Comparison of ENCODE assay signal across 20 mouse cellular contexts in genomic region chr8:70421349-70422104, GRCm38 (mm10). TPM values are rescaled to one million over a fixed set of nuclear protein-coding genes. Genes with fewer than 3 reads are reported as not detected.
DNase-seq lines count a peak whose midpoint lies in the region; ATAC-seq lines count a peak whose summit lies in the region.
"Had no signal": no experiment of that assay in that cellular context is flagged by ENCODE, and none has a peak within 500 bp of the region (broad histone marks: within the 10 kb centered on the region; RNA-seq: fewer than 3 reads in every experiment).

No protein-coding gene starts in this region.

- peak; percentile 52 for DNase-seq in cerebellum, adult 9-11 months
- DNase-seq in cerebellum, postnatal 4 days (ENCODE audit: low spot score in 2 of 2): no peak
- no peak for DNase-seq in liver, embryonic 11.5 days (ENCODE audit: low spot score)
- no peak for DNase-seq in liver
- peak; percentile 22 to 57 for DNase-seq in natural killer cell, adult 2 months (ENCODE audit: low spot score in 2 of 2)
- DNase-seq in urinary bladder, postnatal 10 days (ENCODE audit: low spot score): no peak
- DNase-seq in lung, postnatal 36 days: no peak
- DNase-seq: forebrain, postnatal 0 days; heart, adult 11 months; kidney, adult 18-20 months; kidney, postnatal 25 days; lung, postnatal 10 days; spleen, adult 18-20 months; thymus, adult 18-20 months had no signal

- H3K9me3 ChIP-seq in liver, embryonic 11.5 days (ENCODE audit: control insufficient read depth, low read length): no peaks in the 10 kb centered on the region
- H3K9me3 ChIP-seq: limb, embryonic 15.5 days; neural tube, embryonic 13.5 days had no signal

- H3K4me2 ChIP-seq in liver, embryonic 11.5 days: peak overlapping the region; percentile 10; the same call in 1 of the 2 replicates
- H3K4me2 ChIP-seq: limb, embryonic 15.5 days; midbrain, embryonic 11.5 days; neural tube, embryonic 13.5 days had no signal

- H3K4me3 ChIP-seq in liver, embryonic 11.5 days (ENCODE audit: low read depth, low read length): no peak overlapping the region
- H3K4me3 ChIP-seq: erythroblast, embryonic 14.5 days; limb, embryonic 15.5 days; neural tube, embryonic 13.5 days had no signal

- WGBS in liver, embryonic 11.5 days: 55% methylated on average over 18 of the region's 18 CpGs

- H3K27ac ChIP-seq in liver, embryonic 11.5 days (ENCODE audit: low read depth, low read length): peak overlapping the region; percentile 57
- H3K27ac ChIP-seq: limb, embryonic 15.5 days; neural tube, embryonic 13.5 days had no signal

- peak overlapping the region; percentile 42; the same call in 1 of the 2 replicates for H3K9ac ChIP-seq in liver, embryonic 11.5 days (ENCODE audit: low read depth, low read length)
- H3K9ac ChIP-seq: forebrain, postnatal 0 days; neural tube, embryonic 13.5 days had no signal

- H3K27me3 ChIP-seq in liver, embryonic 11.5 days (replicated peaks; ENCODE audit: control insufficient read depth, insufficient read depth, low read length): no peaks in the 10 kb centered on the region
- H3K27me3 ChIP-seq: limb, embryonic 15.5 days; neural tube, embryonic 13.5 days had no signal

- no peak for ATAC-seq in liver, embryonic 11.5 days (replicated peaks; ENCODE audit: low FRiP score)
- ATAC-seq in granulocyte monocyte progenitor cell, adult 5-6 weeks (replicated peaks; ENCODE audit: poor library complexity, severe bottlenecking): peak; percentile 33; the same call in 1 of the 2 replicates
- ATAC-seq: forebrain, postnatal 0 days; hindbrain, embryonic 16.5 days had no signal

- H3K4me1 ChIP-seq in liver, embryonic 11.5 days (replicated peaks; ENCODE audit: control insufficient read depth, insufficient read depth, low read length): peaks cover 72% of the 10 kb centered on the region

- no peaks in the 10 kb centered on the region for H3K36me3 ChIP-seq in liver, embryonic 11.5 days (ENCODE audit: control insufficient read depth, insufficient read depth, low read length)
- H3K36me3 ChIP-seq: limb, embryonic 15.5 days; neural tube, embryonic 13.5 days had no signal

RNA-seq across cellular contexts. Expression of gene Crtc1, which starts 17.9 kb away (rescaled TPM):
- 11.3 and 13.1 TPM in 2 replicates for polyA plus RNA-seq in liver, embryonic 11.5 days (2014; fragmentation: Nextera tagmentation; extraction: Ambion mirVana)
- total RNA-seq in granulocyte monocyte progenitor cell, adult 5-6 weeks (2014; fragmentation: Nextera tagmentation): 7.4 and 19.5 TPM in 2 replicates
- total RNA-seq in granulocyte monocyte progenitor cell, adult 5-6 weeks (2017): 2.3 and 4.8 TPM in 2 replicates

RNA-seq across cellular contexts. Expression of gene Comp, which starts 48.2 kb away (rescaled TPM):
- polyA plus RNA-seq in liver, embryonic 11.5 days (2014; fragmentation: Nextera tagmentation; extraction: Ambion mirVana): 0.43 and 0.48 TPM in 2 replicates
- total RNA-seq in granulocyte monocyte progenitor cell, adult 5-6 weeks (2014; fragmentation: Nextera tagmentation): 0.88 TPM in 1 of 2 replicates, not detected in the other
- not detected in 2 replicates for total RNA-seq in granulocyte monocyte progenitor cell, adult 5-6 weeks (2017)
- polyA plus RNA-seq: erythroblast, embryonic 14.5 days; midbrain, embryonic 11.5 days had no signal

RNA-seq across cellular contexts. Expression of gene Klhl26, which starts 55.2 kb away (rescaled TPM):
- 13.0 and 16.8 TPM in 2 replicates for polyA plus RNA-seq in liver, embryonic 11.5 days (2014; fragmentation: Nextera tagmentation; extraction: Ambion mirVana)
- total RNA-seq in granulocyte monocyte progenitor cell, adult 5-6 weeks (2014; fragmentation: Nextera tagmentation): 2.1 and 4.4 TPM in 2 replicates
- 4.0 and 4.1 TPM in 2 replicates for total RNA-seq in granulocyte monocyte progenitor cell, adult 5-6 weeks (2017)

Comparison
In these comparisons a context has a peak if more than half of its experiments do, and no peak if none do; other contexts are left out.
1. DNase-seq: peak in cerebellum, adult 9-11 months (single experiment) and natural killer cell, adult 2 months (2 of 2); none in cerebellum, postnatal 4 days (0 of 2), liver, embryonic 11.5 days (single experiment), liver (single experiment), urinary bladder, postnatal 10 days (single experiment) and lung, postnatal 36 days (single experiment).